Mouse (Mus musculus) left cerebral cortex, adult 11 months (tissue): Measurements from ENCODE around the gene Zbtb14.

Source experiments
- DNase-seq: peaks from one replicate; pipeline ENCODE4 v3.0.0; 2022; ENCODE audit warnings: low spot score

The Zbtb14 gene

DNA sequence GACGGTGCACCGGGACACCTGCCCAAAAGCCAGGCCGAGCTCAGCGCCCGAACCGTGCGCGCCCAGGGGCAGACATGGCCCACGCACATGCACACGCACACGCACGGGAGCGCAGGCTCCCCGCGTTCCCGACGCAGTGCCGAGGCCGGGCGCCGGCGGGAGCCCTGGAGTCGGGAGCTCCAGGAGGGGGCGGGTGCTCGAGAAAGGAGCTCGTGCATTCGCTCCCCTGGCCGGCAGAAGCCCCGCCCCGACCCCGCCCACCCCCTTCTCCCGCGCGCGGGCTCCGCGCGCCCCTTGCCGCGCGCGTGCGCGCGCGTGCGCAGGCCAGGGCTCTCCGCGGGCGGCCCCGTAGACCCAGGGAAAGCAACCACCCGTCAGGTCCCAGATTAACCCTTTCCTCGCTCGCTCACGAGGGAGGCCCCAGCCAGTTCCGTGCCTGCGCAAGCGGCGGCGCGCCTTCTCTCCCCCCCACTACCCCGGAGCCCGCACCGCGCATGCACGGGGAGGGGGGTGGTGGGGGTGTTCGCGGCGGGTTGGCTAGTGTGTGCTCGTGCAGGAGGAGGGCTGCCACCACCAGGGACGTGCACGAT lies at the start of gene Zbtb14:
Zbtb14 (plus strand) TSS at position 540 of the 590 bp plus-strand sequence.
- DNase-seq = peak; percentile 88

DNA sequence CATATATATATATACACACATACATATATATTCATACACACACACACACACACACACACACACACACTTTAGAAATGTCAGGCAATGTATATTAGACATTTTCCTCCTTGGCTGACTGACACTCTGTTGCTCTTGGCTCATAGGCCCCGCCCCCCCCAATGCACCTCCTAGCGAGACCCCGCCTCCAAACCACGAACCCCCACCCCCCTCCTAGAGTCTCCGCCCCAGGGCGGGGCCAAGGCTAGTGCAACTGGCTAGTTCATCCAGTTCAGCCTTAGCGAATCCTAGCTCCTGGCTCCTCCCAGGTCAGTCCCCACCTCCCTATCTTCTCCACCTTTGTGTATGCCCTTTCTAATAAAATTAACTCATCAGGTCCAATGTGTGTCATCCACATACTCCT lies 36.8 kb upstream of the Zbtb14 start:
- DNase-seq = no peak

GRCm38 (mm10) chr17:69349014-69349531 lies 33.8 kb upstream of the Zbtb14 start:
- peak; percentile 51 for DNase-seq

DNA sequence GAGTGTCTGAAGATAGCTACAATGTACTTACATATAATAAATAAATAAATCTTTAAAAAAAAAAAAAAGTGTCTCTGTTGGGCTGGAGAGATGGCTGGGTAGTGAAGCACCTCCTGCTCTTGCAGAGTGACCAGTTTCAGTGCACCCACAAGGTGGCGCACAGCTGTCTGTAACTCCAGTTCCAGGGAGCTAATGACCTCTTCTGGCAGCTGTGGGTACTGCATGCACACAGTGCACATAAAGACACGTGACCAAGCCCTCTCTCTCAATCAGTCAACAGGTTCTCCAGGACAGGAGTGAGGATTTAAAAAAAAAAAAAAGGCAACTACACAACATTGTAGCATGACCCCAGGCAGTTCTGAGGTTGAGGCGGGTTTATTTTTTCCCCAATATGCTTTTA lies 17.8 kb upstream of the Zbtb14 start:
- no peak for DNase-seq

DNA sequence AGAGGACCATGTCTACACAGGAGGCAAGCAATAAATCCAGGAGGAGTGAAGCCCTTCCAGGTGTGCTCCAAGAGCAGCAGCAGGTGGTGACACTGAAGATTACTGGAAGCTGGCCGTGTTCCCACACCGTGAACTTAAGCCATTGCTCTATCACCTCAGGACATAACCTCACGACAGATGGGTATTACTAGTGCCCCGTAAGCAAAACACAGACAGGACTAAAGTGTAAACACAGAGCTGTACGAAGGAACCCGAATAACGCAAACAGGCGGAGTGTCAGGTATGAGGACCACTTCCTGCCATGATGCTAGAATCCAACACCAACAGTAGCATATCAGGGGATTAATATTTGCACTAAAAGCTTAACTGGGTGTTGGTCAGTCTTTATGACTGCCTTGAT lies 2.0 kb upstream of the Zbtb14 start:
- DNase-seq = no peak

DNA sequence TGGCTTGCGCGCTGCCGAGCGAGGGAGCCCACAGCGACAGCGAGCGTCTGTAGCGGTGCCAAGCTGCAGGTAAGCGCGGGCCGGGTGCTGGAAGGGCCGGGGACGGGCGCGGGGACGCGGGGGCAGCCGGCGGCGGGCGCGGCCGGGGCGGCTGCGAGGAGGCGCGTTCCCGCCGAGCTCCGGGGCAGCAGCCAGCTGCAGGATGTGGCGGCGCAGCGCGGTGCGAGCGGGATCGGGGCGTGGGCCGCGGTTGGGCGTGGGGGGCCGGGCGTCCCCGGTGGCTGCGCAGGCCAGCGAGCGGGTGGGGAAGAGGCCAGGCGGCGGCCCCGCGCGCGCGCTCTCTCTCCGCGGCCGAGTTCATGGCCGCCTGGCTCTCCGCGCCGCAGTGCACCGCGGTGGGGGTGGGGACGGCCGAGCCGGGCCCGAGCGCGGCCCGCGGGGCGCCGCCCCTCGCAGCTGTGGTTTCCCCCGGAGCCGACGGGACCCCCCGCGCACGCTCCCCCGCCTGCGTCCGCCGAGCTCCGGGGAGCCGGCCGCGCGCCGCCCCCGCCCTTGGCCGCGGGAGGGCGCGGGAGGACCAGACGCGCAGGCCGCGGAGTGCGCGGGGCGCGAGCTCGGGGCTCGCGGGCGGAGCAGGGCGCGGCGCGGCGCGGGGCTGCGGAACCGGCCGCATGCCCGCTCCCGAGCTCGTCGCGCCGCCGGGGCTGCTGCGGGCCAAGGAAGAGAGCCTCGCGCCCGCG lies 521 bp downstream of the Zbtb14 start:
- DNase-seq = peak; percentile 69

- DNase-seq = peak; percentile 58
These were observed 1.3 kb downstream of the Zbtb14 start for GRCm38 (mm10) chr17:69383941-69384665.

DNA sequence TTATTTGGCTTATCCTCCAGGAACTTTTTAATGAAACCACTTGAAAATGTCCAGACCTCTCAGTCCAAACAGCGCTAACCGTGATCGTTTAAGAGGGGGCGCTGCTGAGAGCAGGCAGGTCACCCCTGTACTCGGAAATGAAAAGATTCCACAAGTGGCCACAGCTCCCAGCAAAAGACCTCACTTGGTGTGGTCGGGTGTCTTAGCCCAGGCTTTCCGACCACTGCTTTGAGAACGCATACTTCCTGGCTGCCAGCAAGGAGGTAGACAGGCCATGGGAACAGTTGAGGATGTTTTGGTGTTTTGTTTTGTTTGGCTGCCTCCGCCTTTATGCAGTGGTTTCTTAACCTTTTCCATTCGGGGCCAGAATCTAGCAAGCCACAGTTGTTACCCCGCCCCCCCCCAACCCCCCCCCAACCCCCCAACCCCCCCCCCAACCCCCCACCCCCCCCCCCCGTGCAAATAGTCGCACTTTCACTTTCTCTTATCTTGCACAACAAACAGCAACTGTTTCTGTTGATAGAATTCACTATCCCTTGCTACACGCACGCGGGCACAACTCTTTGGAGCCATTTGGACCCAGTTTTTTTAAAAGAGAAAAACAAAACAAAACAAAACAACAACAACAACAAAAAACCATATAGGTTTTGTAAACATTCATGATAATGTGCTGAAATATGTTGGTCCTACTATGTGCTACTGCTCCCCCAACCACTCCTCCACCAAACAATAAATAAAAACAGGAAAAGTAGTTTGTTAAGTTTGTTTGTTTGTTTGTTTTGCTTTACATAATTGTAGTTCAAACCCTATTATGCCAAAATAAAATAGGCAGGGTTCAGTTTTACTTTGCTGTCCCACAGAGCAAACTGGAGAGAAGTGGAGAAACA lies 13.5 kb downstream of the Zbtb14 start:
- DNase-seq = no peak

DNA sequence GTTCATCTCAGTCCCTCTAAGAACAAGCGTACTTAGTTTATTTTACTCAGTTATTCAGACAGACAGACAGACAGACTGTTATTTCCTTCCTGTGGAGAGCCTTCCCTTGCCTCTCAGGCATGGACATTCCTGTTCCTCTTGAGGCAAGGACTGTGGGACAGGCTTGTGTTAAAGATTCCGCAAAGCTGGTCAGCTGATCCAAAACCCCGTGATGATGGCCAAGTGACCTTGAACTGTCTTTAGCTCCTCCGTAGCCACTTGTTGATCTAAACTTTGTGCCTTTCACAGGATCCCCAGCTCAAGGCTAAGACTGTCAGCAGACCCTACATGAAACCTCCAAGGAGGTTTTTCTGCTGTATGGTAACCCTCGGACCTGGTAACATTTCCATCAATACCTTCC lies 14.3 kb downstream of the Zbtb14 start:
- DNase-seq = no peak

- no peak for DNase-seq
These were observed 15.2 kb downstream of the Zbtb14 start for GRCm38 (mm10) chr17:69398092-69398491.

DNA sequence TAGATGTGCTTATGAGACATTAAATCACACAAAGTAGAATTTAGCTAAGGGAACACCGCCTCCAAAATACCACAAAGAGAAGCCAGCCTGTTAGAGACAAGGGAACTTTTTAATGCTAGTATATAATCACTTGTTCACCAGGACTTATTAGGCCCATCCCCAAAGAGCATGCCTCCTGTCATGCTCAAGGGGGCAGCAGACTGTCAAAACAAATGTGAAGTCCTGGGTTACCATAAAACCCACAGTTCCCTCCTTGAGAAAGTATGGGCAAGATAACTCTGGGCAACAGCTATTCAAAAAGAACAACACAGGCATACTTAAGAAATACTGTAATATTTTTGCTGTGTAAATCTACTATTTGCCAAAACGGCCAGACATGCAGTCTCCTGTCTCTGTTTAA lies 18.3 kb downstream of the Zbtb14 start:
- no peak for DNase-seq

DNA sequence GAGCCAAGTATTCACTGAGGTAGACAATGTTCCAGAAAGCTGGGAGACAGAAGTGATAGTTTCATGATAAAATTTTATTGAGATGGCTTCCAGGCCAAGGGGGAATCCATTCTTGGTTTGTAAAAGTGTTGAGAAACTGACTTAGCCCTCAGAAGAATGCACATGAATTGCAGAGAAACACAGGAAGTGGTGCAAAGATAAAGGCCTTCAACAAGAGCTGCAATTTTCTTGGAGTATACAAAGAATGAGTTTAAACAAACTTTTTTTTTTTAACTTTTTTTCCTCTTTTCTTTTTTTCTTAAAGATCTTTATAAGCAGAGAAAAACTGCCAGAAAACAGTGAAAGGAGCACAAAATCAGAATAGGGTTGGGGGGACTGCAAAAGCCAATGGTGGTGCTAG lies 33.3 kb downstream of the Zbtb14 start:
- no peak for DNase-seq

GRCm38 (mm10) chr17:69416920-69417661 lies 34.2 kb downstream of the Zbtb14 start:
- DNase-seq = peak; percentile 91

- no peak for DNase-seq
These were observed 35.0 kb downstream of the Zbtb14 start for GRCm38 (mm10) chr17:69417724-69418373.

GRCm38 (mm10) chr17:69421592-69421991 lies 38.7 kb downstream of the Zbtb14 start:
- DNase-seq = no peak

DNA sequence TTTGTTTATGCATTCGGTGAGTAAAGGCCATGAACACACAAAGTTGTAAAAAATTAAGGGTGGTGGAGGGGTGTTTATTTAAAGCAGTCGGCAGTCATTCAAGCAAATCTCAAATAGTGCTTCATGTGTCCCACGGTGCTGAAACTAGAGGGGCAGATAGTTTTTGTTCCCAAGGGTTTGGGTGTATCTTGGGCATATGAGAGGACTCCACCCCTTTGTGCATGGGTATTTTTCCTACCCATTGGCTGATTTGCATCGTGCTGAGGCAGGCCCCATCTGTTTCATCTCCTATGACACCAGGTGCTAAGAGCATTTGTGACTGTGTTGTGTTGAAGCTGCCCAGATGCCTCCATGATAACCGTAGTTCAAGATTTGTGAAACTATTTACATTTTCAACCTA lies 55.0 kb downstream of the Zbtb14 start:
- no peak for DNase-seq

- DNase-seq = no peak
These were observed 55.6 kb downstream of the Zbtb14 start for GRCm38 (mm10) chr17:69438486-69438885.

DNA sequence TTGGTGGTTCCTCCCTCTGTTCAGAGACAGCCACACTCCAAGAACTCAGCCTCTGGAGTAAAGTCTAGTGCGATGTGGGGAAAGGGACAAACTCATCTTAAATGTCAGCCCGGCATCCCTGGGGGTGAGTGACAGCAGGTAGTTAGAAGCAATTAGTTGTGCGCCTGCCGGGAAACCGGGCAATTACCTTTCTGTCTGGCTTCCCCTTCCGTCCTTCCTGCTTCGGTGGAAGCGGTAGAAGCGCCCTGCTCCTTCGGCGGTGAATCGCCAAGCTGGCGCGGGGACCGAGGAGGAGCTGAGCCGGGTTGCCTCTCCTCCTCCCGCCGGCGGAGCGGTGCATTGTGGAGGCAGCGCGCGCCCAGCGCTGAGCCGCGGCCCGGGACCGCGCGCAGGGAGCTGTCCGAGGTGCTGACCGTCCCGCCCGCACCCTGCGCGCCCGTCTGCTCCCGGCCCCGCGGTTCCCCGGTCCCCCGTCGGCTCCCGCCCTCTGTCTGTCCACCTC lies 56.2 kb downstream of the Zbtb14 start, which contains the start of gene Akain1:
Akain1 (plus strand) TSS at position 337 of the 502 bp plus-strand sequence.
- DNase-seq = no peak

GRCm38 (mm10) chr17:69439571-69440480 lies 57.0 kb downstream of the Zbtb14 start:
- DNase-seq = no peak
